Mouse (Mus musculus): Measurements from ENCODE around the gene Pkn1. TPM values are rescaled to one million over a fixed set of nuclear protein-coding genes. Genes with fewer than 3 reads are reported as not detected.
A peak's percentile ranks its signal among the peaks of the same experiment; 100 is the strongest.

Gene Pkn1
- polyA plus RNA-seq, 1 experiment from 2014 or later, result 9.6 TPM

DNA sequence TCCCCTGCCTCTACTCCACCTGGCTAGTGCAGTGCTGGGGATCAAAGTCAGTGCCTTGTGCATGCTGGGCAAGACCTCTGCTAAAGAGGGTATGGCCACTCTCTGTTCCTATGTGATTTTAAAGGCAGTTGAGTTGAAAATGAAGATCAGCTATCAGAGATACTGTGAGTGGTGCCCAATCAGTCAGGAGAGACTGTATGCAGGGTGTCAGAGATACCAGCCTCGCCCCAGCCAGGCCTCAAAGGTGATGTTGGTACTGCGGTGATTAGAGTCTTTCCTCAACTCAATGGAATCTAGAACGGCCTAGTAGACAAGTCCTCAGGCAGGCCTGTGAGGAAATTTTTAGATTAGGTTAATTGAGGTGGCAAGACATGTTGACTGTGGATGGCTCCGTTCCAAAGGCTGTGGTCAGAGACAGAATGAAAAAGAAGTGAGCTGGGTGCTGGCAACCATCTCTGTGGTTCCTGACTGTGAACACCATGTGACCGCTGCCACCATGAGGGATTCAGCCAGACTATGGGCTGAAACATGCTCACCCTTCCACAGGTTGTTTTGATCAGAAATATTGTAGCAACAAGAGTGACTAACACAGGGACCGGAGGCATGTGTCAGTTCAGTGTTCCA lies 73.2 kb downstream of the Pkn1 start:
- Histone ChIP-seq H3K4me3 (ENCODE audit: low read depth, low read length) (no peak overlapping the region), H3K9me3 (replicated peaks; ENCODE audit: control insufficient read depth, low read length) (no peaks in the 10 kb centered on the region), H3K27me3 (ENCODE audit: control insufficient read depth, insufficient read depth, low read depth, low read length) (no peaks in the 10 kb centered on the region), H3K36me3 (ENCODE audit: control insufficient read depth, insufficient read depth) (no peaks in the 10 kb centered on the region), H3K4me1 (ENCODE audit: control insufficient read depth, low read depth, low read length) (peaks cover 49% of the 10 kb centered on the region), H3K27ac (ENCODE audit: low read length) (peak overlapping the region; percentile 65), H3K9ac (ENCODE audit: low read depth, low read length) (no peak overlapping the region), H3K4me2 (ENCODE audit: low read depth, low read length) (0 out of 2 replicates have a peak overlapping the region, but pooled peaks have one; percentile 1)
- peak; percentile 79 for ATAC-seq (ENCODE audit: low read depth)
- 54% methylated on average over 6 of the region's 6 CpGs for WGBS (ENCODE audit: insufficient replicate concordance)

DNA sequence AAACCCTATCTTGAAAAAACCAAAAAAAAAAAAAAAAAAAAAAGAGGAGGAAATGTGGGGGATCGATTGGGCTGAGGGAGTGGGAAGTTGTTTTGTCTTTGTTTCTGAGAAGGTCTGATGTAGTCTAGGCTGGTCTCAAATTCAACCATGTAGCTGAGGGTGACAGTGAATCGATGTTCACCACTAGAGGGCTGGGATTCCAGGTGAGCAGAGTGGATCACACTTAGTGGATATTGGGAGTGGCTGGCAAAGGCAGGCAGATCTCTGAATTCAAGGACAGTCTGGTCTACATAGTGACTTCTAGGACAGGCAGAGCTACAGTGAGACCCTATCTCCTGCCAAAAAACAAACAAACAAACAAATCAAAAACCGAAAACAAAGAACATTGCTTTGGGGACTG lies 74.2 kb downstream of the Pkn1 start:
- Histone ChIP-seq H3K27me3 (ENCODE audit: control insufficient read depth, insufficient read depth, low read depth, low read length) (no peaks in the 10 kb centered on the region), H3K27ac (ENCODE audit: low read length) (peak overlapping the region; percentile 33), H3K4me1 (ENCODE audit: control insufficient read depth, low read depth, low read length) (peaks cover 49% of the 10 kb centered on the region), H3K9ac (ENCODE audit: low read depth, low read length) (no peak overlapping the region), H3K9me3 (replicated peaks; ENCODE audit: control insufficient read depth, low read length) (no peaks in the 10 kb centered on the region), H3K4me2 (ENCODE audit: low read depth, low read length) (no peak overlapping the region), H3K4me3 (ENCODE audit: low read depth, low read length) (no peak overlapping the region), H3K36me3 (ENCODE audit: control insufficient read depth, insufficient read depth) (no peaks in the 10 kb centered on the region)
- 42% methylated on average over 3 of the region's 3 CpGs for WGBS (ENCODE audit: insufficient replicate concordance)
- no peak for ATAC-seq (ENCODE audit: low read depth)

DNA sequence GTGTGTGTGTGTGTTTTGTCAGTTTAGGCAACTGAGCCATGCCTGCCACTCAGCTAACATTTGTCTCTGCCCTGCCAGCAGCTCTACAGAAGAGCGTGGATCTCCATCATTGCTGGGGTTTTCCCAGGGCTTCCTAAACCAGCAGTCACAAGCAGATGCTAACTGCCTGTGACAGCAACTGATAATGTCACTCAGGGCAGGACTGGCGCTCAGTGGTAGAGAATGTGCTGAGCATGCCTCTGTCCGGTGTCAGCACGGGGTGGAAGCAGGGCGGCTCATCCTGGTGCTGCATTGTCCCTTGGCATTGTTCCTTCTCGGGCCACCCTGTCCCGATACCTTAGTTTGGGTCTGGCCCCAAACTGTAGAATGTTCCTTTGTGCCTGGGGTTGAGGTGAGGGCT lies 75.4 kb downstream of the Pkn1 start:
- no peaks in the 10 kb centered on the region for H3K27me3 ChIP-seq (ENCODE audit: control insufficient read depth, insufficient read depth, low read depth, low read length)
- H3K27ac ChIP-seq (ENCODE audit: low read length), result peak overlapping the region; percentile 77
- H3K4me2 ChIP-seq (ENCODE audit: low read depth, low read length), result no peak overlapping the region
- H3K9ac ChIP-seq (ENCODE audit: low read depth, low read length), result no peak overlapping the region
- H3K36me3 ChIP-seq (ENCODE audit: control insufficient read depth, insufficient read depth), result no peaks in the 10 kb centered on the region
- H3K4me1 ChIP-seq (ENCODE audit: control insufficient read depth, low read depth, low read length), result peaks cover 49% of the 10 kb centered on the region
- ATAC-seq (ENCODE audit: low read depth), result peak; percentile 33
- no peaks in the 10 kb centered on the region for H3K9me3 ChIP-seq (replicated peaks; ENCODE audit: control insufficient read depth, low read length)
- 47% methylated on average over 7 of the region's 7 CpGs for WGBS (ENCODE audit: insufficient replicate concordance)
- no peak overlapping the region for H3K4me3 ChIP-seq (ENCODE audit: low read depth, low read length)

DNA sequence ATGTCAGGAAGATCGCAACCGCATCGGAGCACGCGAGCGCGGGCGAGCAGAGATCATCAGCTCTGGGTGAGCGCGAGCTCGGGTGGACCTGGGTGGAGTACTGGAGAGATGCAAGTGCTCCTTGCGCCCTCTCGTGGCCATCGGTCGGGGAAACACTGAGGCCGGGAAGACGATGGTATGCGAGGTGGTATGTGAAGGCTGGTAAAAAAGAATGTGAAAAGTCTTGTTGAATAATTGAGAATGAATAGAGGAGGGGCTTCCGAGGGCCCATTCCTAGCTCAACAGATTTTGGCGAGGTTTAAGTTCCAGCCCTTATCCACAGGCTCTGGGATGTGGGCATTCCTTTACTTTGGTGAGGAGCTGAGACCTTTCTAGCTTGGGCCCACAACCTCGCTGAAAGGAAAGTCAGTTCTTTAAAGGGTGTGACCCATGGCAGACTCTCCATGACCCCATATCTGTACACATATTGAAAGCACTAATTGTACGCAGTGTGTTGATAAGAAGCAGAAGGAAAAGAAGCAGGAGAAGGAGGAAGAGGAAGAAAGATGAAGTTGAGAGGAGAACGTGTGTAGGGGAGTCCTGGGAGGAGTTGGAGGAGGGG lies 76.5 kb downstream of the Pkn1 start:
- H3K27ac ChIP-seq (ENCODE audit: low read length), result peak overlapping the region; percentile 77

DNA sequence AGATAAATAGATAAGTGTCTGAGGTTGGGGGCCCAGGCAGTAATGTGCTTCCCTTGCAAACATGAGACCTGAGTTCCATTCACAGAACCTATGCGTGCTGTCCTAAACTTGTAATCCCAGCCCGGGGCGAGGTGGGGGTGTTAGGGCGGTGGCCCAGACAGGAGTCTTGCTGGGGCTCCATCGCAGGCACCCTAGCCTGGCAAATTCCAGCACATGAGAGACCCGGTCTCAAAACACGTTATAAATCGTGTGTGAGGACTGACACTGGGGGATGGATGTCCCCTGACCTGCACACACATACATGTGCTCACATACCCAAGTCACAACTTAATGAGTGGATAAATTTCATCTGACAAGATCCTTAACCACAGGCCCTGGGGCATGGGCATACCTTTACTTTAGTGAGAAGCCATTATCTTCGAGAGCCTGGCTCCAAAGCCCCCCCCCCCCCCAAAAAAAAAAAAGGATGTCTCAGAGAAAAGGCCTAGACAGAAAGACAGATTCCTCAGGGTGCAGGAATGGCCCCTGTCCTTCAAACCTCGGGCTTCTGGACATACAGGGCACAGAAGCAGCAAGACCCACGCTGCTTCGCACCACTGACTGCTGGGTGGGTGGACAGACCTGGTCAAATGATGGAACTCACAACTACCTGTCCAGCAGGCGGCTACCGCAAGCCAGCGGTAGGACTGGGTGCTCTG lies 77.1 kb downstream of the Pkn1 start:
- H3K27ac ChIP-seq (ENCODE audit: low read length), result 0 out of 2 replicates have a peak overlapping the region, but pooled peaks have one; percentile 15
- H3K4me2 ChIP-seq (ENCODE audit: low read depth, low read length), result peak overlapping the region; percentile 84
- no peak for ATAC-seq (ENCODE audit: low read depth)
- H3K9ac ChIP-seq (ENCODE audit: low read depth, low read length), result peak overlapping the region; percentile 63
- peak overlapping the region; percentile 51 for H3K4me3 ChIP-seq (ENCODE audit: low read depth, low read length)
- WGBS (ENCODE audit: insufficient replicate concordance), result 50% methylated on average over 15 of the region's 15 CpGs
- no peaks in the 10 kb centered on the region for H3K36me3 ChIP-seq (ENCODE audit: control insufficient read depth, insufficient read depth)
- no peaks in the 10 kb centered on the region for H3K9me3 ChIP-seq (replicated peaks; ENCODE audit: control insufficient read depth, low read length)
- peaks cover 49% of the 10 kb centered on the region for H3K4me1 ChIP-seq (ENCODE audit: control insufficient read depth, low read depth, low read length)
- no peaks in the 10 kb centered on the region for H3K27me3 ChIP-seq (ENCODE audit: control insufficient read depth, insufficient read depth, low read depth, low read length)

More for the DNA sequence above, 76.5 kb downstream of the Pkn1 start:
- no peaks in the 10 kb centered on the region for H3K9me3 ChIP-seq (replicated peaks; ENCODE audit: control insufficient read depth, low read length)
- H3K4me3 ChIP-seq (ENCODE audit: low read depth, low read length), result peak overlapping the region; percentile 51
- peaks cover 49% of the 10 kb centered on the region for H3K4me1 ChIP-seq (ENCODE audit: control insufficient read depth, low read depth, low read length)
- no peaks in the 10 kb centered on the region for H3K27me3 ChIP-seq (ENCODE audit: control insufficient read depth, insufficient read depth, low read depth, low read length)
- ATAC-seq (ENCODE audit: low read depth), result peak; percentile 83
- peak overlapping the region; percentile 63 for H3K9ac ChIP-seq (ENCODE audit: low read depth, low read length)
- peak overlapping the region; percentile 84 for H3K4me2 ChIP-seq (ENCODE audit: low read depth, low read length)
- WGBS (ENCODE audit: insufficient replicate concordance), result 2% methylated on average over 23 of the region's 23 CpGs
- no peaks in the 10 kb centered on the region for H3K36me3 ChIP-seq (ENCODE audit: control insufficient read depth, insufficient read depth)

DNA sequence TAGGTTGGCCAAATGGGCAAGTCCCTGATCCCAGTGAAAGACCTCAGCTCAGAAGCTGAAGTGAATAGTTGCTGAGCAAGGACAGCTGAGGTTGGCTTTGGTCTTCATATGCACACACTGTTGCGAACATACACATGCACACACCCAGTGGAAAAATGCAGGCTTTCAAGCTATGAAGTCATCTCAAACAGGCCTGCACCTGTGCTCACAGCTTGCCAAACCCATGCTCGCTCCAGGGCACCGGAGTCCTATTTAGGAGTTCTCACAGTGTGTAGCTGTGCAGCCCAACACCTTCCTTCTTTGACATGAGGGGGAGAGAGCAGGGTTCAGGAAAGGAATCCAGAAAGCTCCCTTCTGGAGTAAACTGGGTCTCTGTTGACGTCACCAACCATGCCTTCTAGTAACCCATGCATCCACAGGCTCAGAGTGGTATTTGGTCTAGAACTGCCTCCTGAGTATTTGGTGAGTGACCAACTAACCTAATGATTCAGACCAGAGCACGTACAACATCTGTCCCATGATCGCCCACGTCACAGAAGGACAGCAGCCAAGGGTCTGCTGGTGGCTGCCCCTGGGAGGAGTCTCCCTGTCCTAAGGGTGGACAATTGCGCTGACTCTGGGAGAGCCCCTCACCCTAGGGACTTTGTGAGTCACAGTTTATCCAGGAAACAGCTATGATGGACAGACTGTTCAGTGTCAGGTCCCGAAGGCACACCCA lies 79.3 kb downstream of the Pkn1 start:
- Histone ChIP-seq H3K9me3 (replicated peaks; ENCODE audit: control insufficient read depth, low read length) (no peaks in the 10 kb centered on the region), H3K9ac (ENCODE audit: low read depth, low read length) (no peak overlapping the region), H3K4me2 (ENCODE audit: low read depth, low read length) (no peak overlapping the region), H3K27me3 (ENCODE audit: control insufficient read depth, insufficient read depth, low read depth, low read length) (no peaks in the 10 kb centered on the region), H3K36me3 (ENCODE audit: control insufficient read depth, insufficient read depth) (no peaks in the 10 kb centered on the region), H3K4me1 (ENCODE audit: control insufficient read depth, low read depth, low read length) (peaks cover 31% of the 10 kb centered on the region), H3K27ac (ENCODE audit: low read length) (no peak overlapping the region), H3K4me3 (ENCODE audit: low read depth, low read length) (no peak overlapping the region)
- no peak for ATAC-seq (ENCODE audit: low read depth)
- 78% methylated on average over 9 of the region's 9 CpGs for WGBS (ENCODE audit: insufficient replicate concordance)

DNA sequence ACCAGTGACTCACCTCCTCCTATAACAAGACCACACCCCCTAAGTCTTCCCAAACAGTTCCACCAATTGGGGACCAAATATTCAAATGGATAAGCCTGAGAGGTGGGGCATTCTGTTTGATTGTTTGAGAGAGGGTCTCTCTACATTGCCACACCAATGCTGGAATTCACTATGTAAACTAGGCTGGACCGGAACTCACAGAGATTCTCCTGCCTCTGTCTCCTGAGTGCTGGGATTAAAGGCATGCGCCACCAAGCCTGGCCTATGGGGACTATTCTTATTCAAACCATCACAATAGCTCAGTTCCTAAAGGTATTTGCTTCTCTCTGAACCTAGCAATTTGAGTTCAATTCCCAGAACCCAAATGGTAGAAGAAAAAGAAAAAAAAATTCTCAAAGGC lies 80.4 kb downstream of the Pkn1 start:
- peaks cover 1% of the 10 kb centered on the region; the same call in 1 of the 2 replicates for H3K36me3 ChIP-seq (ENCODE audit: control insufficient read depth, insufficient read depth)
- no peak for ATAC-seq (ENCODE audit: low read depth)
- H3K9me3 ChIP-seq (replicated peaks; ENCODE audit: control insufficient read depth, low read length), result no peaks in the 10 kb centered on the region
- H3K27ac ChIP-seq (ENCODE audit: low read length), result no peak overlapping the region
- no peaks in the 10 kb centered on the region for H3K27me3 ChIP-seq (ENCODE audit: control insufficient read depth, insufficient read depth, low read depth, low read length)
- H3K9ac ChIP-seq (ENCODE audit: low read depth, low read length), result no peak overlapping the region
- H3K4me3 ChIP-seq (ENCODE audit: low read depth, low read length), result no peak overlapping the region
- peaks cover 21% of the 10 kb centered on the region for H3K4me1 ChIP-seq (ENCODE audit: control insufficient read depth, low read depth, low read length)
- WGBS (ENCODE audit: insufficient replicate concordance), result 91% methylated on average over 2 of the region's 2 CpGs
- H3K4me2 ChIP-seq (ENCODE audit: low read depth, low read length), result no peak overlapping the region

DNA sequence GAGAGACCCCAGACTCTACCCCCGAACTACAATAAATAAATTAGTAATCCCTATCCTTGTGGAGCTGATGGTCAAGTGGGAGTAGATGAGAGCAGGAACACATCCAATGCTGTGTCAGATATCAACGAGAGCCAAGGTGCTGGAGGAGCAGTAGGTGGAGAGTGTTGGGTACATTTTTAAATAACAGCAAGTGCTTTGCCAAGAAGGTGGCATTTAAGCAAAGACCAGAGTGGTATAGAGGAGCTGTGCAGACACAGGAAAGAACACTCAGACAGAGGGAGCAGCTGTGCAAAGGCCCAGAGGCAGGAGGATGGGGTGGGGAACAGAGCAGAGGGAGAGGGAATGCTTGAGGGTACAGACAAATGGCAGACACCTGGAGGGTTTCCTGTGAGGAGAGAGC lies 81.9 kb downstream of the Pkn1 start:
- Histone ChIP-seq H3K36me3 (ENCODE audit: control insufficient read depth, insufficient read depth) (peaks cover 10% of the 10 kb centered on the region), H3K27ac (ENCODE audit: low read length) (no peak overlapping the region), H3K27me3 (ENCODE audit: control insufficient read depth, insufficient read depth, low read depth, low read length) (no peaks in the 10 kb centered on the region), H3K9me3 (replicated peaks; ENCODE audit: control insufficient read depth, low read length) (no peaks in the 10 kb centered on the region), H3K4me2 (ENCODE audit: low read depth, low read length) (no peak overlapping the region), H3K4me3 (ENCODE audit: low read depth, low read length) (no peak overlapping the region), H3K4me1 (ENCODE audit: control insufficient read depth, low read depth, low read length) (peaks cover 10% of the 10 kb centered on the region), H3K9ac (ENCODE audit: low read depth, low read length) (no peak overlapping the region)
- 64% methylated on average over 2 of the region's 2 CpGs for WGBS (ENCODE audit: insufficient replicate concordance)
- ATAC-seq (ENCODE audit: low read depth), result no peak
